Mouse (Mus musculus): ENCODE results near the gene Ralgps1.

Ralgps1 gene

DNA sequence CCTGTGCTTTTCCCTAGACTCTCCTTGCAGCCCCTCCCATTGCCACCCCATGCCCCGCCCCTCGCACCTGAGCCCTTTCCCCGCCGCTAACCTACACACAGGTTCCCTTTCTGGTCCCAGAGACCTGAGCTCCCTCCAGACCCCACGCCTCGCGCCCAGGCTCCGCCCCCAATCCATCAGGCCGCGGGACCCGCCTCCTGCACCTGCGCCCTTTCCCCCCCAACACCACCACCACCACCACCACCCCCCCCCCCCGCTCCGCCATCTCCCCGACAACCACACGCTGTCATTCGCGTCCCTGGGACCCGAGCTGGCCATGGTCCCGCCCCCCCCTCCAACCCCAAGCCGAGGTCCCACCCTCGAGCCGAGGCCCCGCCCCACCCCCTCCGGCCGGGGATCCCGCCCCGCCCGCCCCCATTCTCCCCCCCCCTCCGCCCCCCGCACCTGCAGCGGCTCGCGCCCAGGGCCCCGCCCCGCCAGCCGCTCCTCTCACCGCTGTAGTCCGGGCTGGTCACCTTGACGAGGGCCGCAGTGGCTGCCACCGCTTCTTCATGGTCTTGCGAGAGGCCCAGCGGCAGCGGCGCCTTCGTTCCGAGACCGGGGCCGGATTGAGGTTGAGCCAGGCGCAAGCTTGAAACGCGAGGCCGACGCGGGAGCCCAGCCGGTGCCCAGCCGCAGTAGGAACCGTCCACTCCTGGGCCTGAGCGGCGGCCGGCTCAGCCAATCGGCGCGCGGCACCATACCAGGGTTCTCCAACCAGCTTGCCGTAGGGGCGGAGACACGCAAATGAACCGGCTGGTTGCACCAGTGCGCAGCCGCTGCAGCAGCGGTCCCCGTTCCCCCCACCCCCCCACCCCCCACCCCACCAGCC is at the start of gene Ralgps1:
TSS of gene Ralgps1 (minus strand) at position 710 of the 871 bp plus-strand sequence.
- peak; percentile 98 for DNase-seq (ENCODE audit: low spot score)

DNA sequence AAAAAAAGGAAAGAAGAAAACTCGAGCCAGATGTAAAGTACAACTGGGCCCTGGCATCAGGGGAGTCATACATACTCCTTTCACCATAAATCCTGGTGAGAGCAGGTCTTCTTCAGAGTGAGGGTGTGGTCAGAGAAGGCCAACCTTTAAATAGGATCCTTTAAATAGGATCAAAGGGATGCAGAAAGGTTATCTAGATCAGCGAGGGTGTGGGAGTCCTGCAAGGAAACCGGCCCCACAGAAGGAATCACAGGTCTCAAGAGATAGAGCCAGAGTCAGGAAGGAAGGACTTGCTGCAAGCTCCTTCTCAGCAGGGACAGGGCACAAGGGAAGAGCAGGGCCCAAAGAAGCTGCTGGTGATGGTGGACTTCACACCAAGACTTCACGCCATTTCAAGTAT is 46.2 kb upstream of the Ralgps1 start:
- DNase-seq (ENCODE audit: low spot score), result no peak

DNA sequence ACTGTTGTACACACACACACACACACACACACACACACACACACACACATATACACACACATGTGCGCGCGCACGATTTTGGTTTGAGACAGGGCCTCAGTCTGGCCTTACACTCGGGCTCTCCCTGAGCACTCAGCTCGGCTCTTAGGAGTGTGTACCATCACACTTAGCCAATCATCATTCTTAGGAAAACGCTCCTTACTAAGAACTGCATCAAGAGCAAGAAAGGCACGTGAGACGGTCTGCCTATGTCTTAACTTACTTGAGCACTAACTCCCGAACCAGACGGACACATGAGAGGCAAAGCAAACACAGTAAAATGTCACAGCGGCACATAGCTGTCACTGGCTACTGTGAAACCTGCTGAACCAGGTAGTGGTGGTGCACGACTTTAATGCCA is 42.7 kb upstream of the Ralgps1 start:
- DNase-seq (ENCODE audit: low spot score), result peak; percentile 42

DNA sequence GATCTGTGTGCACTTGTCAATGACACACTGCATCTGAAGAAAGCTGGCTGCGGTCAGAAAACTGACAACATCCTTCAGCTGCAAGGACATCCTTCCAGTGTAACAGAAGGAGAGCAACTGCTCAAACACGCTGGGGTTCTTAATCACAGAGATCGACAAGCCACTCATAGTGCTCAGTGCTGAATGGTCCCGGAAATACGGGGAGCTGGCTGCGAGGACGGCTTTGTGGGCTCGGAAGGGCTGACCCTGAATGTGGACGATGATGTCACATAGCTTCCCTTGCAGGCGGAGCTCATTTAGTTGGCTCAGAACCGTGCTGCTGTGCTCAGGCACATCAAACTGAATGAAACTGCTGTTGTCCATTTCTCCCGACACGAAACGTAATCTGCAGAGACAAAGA is 40.8 kb upstream of the Ralgps1 start:
- DNase-seq (ENCODE audit: low spot score), result no peak

DNA sequence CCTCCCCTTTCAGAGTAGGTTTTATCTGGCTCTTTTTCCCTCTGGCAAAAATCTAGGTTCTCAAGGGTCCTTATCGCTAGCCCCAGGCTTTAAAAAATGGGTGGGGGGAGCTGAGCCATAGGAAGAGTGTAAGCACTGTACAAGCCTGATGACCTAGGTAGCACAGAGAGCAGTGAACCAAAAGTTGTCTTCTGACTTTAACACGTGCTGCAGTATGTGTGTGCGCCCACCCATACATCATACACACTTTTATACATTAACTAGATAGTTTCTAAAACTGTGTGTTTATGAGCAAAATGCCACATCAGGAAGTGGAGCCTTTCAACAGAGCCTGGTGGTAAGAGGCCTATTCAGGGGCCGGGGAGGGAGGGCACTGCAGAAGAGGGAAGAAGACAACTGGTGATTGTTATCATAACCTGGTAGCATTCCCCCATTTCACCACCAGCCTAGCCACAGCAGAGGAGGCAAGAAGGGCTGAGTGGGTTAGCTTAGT is 32.3 kb upstream of the Ralgps1 start:
- no peak for DNase-seq (ENCODE audit: low spot score)

DNA sequence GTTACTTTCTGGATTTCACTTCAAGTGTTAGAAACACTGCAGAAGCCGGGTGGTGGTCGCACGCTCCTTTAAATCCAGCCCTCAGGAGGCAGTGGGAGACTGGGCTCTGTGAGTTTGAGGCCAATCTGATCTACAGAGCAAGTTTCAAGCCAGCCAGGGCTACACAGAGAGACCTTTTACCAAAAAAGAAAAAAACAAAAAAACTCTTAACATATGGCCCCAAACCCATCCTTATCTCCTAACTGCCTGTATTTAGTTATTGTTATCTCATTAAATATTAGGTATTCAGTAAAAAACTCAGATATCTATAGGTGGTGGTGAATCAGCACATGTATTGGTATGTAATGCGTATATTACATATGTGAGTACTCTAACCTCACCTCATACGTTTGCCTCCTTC is 31.4 kb upstream of the Ralgps1 start:
- DNase-seq (ENCODE audit: low spot score), result no peak

DNA sequence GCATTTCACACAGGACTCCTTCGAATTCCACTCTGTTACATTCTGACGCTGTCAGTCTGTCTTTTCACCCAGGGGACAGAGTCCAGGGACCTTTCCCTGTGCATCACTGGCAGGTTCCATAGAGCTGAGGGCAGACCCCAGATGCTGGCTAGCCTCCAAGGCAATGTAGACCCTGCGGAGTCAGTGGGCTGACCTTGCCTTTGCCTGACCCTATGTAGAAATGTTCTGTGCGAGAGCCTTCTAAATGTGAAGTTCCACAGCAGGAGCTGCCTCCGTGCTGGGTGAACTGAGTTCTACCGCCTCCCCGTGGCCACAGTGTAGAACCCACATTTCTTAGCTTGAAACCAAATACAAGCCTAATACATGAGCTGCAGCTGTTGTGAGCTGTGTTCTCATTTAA is 30.9 kb upstream of the Ralgps1 start:
- DNase-seq (ENCODE audit: low spot score), result peak; percentile 51

DNA sequence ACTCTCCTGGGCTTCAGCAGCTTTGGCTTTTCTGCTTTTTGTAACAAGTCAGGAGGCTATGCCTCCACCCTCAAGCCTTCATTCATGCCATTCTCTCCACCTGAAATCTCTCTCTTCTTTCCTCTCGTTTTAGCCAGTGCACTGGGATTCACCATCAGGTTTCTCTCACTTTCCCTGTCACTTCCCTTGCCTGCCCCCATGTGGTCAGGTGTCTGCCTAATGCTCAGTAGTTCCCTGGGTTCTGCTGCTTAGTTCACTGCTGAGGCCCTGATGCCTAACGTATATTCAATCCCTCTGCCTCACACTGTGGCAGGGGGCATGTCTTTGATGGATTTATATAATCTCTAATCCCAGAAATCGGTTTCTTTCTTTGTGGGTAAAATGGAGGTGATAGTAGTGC is 29.9 kb upstream of the Ralgps1 start:
- no peak for DNase-seq (ENCODE audit: low spot score)

DNA sequence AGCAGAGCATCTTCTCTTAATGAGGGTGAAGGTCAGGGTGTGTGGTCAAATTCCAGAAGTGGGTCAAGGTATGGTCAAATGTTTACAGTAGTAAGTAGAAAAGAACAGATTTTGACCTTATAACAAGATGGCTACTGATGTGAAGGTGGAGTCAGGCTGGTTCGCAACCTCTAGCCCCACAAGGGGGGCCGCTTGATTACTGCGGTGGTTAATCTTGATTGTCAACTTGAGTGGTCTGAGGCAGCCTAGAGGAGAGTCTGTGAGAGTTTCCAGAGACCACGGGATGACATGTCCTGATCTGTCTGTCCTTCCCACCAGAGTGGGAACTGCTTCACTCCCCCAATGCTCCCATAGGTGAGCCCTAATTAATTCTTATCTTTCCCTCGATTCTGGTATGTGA is 29.3 kb upstream of the Ralgps1 start:
- no peak for DNase-seq (ENCODE audit: low spot score)

DNA sequence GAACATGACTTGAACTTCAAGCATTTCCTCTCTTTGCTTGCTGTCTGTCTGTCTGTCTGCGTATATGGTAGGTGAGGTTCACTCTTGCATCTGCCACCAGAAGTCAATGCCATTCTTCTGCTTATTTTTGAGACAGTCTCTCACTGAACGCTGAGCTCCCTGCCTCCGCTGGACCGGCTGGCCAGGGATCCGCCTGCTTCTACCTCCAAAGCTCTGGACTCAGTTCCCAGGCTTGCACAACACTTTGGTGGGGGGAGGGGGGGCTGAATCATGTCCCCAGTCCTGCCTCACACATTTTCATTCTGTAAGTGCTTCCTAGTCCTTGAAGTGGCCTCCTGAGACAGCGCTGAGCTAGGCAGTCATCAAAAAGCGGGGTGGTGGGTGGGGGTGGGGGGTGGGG is 27.8 kb upstream of the Ralgps1 start:
- DNase-seq (ENCODE audit: low spot score), result no peak

DNA sequence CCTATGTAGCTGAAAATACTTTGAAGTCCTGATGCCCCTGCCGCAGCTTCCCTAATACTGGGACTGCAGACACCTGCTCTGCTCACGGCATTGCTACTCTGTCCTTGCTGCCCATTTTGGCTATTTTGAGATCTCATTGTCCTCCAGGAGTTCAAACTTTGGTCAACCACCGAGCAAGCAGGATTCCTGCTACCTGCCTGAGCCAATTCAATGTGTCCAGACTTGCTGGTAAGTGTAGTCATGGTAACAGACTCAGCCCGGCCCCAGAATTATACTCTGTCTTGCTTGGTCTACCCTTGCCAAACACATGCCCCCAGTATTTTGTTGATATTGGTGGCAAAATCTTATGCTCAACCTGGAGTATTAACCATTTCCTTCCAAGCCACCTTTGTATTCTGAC is 25.8 kb upstream of the Ralgps1 start:
- DNase-seq (ENCODE audit: low spot score), result no peak

DNA sequence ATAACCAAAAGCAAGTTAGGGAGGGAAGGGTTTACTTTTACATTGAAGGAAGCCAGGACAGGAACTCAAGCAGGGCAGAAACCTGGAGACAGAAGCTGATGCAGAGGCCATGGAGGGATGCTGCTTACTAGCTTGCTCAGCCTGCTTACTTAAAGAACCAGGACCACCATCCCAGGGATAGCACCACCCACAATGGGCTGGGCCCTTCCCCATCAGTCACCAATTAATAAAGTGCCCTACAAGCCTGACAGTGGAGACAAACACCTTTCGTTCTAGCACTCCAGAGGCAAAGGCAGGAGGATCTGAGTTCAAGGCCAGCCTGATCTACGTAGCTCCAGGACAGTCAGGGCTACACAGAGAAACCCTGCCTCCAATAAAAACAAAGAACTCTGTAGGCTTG is 23.8 kb upstream of the Ralgps1 start:
- DNase-seq (ENCODE audit: low spot score), result no peak

DNA sequence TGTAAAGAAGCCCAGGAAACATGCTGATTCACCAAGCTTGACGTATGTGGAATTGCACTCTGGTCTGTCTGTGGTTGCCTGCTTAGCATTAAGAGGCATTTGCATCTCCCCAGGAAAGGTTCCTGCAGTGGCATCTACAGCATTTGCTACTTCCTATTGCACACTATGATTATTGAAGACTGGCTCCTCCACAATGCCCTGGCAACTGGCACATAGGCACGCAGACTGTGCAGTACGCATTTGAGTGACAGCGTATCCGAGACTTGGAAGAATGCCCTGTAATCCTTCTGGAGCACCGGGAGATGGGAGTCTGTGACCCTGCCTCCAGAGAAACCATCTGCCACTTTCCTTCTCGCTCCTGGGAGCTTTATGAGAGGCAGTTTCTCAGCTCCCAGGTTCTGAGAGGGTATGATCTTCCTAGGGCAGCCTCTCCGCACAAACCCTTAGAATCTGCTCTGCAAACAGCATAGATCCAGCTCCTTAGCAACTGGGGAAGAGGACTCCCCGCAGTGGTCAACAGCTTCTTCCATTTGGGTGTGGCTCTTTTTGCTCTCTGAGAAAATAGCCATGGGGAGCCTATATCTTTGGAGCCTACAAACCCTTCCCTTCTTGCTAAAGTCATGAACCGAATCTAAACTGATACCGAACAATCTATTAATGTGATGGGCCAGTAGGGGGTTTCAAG is 22.8 kb upstream of the Ralgps1 start:
- no peak for DNase-seq (ENCODE audit: low spot score)

DNA sequence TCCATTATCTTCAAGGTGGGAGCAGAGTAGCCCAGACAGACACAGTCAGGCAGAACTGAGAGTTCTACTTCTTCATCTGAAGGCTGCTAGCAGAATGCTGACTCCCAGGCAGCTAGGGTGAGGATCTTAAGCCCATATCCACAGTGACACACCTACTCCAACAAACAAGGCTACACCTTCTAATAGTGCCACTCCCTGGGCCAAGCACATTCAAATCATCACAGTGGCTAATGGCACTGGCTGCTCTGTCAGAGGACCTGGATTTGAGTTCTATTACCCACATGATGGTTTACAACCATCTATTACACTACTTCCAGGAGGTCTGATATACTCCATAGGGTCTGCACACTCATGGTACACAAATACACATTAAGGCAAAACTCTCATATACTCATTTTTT is 21.7 kb upstream of the Ralgps1 start:
- DNase-seq (ENCODE audit: low spot score), result no peak

DNA sequence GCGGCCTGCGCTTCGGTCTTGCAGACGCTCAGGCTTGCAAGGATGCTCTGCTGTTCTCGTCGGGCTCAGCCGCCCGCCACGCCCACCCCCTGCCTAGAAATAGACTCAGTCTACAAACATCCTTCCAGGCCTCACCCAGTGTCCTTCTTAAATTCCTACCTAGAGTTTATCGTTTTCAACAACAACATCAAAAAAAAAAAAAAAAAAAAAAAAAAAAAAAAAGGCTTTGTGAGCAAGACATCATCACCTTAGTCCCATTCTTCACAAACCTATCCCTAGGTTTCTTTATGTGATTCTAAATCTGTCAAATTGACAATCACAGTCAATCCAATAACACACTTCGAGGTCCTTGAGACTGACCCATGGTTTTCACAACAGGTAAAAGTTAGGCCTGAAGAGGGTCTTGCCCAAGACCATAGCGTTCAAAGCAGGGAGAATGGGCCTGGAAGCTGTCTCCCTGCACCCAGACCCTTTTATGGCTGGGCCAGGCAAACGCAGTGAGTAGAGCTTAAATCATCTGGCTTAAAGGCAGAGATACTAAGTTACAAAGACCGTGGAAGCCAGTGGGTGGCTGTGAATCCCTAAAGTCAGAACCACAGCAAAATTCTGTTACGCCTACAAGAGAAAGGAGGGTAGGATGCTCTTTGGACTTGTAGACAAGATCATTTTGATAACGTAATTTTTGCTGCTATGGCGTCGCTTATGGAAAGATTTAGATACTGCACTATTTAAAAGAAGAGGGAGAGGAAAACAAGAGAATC is 542 bp upstream of the Ralgps1 start:
- no peak for DNase-seq (ENCODE audit: low spot score)

DNA sequence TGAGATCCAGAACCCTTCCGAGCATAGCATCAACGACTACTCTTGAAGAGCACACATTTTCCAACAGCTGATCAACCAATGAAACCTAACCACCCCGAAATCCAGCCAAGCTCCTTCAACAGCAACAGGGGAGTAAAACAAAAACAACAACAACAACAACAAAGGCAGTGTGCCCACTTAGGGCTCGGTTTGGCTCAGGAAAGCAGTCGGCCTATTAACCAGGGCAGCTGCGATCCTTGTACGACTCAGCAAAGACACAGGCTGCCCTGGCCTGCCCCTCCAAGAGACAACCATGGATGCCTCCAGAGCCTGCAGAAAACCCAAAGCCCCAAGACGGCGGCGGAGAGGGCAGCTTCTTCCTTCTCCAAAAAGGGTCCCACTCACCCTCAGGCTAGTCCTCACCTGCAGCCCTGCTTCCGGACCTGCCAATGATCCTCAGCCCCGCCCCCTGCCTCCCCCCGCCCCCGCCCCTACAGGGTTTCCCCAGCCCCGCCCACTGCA is 960 bp downstream of the Ralgps1 start:
- DNase-seq (ENCODE audit: low spot score), result no peak

DNA sequence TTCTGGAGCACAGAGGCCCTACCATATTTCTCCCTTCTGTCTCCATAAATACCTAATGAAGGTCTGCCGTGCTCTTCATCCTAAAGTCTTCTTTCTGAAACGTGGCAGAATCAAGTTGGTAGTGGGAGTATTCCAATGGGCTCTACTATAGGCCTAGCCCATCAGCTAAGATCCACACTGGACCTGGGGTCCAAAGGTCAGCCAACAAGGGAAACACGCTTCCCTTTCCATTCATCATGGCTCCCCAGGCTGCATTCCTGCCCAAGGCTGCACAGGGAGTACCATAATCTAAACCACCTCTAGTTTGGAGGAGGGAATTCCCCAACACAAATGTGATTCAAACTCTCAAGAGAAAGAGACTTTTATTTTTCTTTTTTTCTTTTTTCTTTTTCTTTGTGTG is 1.8 kb downstream of the Ralgps1 start:
- no peak for DNase-seq (ENCODE audit: low spot score)

DNA sequence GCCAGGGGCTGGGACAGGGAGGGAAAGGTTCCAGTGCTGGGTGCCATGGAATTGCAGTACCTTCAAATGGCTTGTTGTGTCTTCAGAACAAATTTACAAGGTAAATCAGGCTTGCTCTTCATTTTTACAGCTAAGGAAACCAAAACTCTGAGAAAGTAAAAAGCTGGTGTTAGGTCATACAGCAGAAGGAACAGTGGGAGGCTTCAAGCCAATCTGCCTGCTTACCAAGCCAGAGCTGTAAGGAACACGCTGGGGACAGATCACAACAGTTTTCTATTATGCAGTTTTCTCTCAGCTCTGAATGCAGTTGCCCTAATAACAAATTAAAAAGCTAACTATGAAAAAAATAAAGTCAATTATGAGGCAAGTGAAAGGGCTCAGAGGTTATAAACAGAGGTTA is 2.8 kb downstream of the Ralgps1 start:
- no peak for DNase-seq (ENCODE audit: low spot score)

DNA sequence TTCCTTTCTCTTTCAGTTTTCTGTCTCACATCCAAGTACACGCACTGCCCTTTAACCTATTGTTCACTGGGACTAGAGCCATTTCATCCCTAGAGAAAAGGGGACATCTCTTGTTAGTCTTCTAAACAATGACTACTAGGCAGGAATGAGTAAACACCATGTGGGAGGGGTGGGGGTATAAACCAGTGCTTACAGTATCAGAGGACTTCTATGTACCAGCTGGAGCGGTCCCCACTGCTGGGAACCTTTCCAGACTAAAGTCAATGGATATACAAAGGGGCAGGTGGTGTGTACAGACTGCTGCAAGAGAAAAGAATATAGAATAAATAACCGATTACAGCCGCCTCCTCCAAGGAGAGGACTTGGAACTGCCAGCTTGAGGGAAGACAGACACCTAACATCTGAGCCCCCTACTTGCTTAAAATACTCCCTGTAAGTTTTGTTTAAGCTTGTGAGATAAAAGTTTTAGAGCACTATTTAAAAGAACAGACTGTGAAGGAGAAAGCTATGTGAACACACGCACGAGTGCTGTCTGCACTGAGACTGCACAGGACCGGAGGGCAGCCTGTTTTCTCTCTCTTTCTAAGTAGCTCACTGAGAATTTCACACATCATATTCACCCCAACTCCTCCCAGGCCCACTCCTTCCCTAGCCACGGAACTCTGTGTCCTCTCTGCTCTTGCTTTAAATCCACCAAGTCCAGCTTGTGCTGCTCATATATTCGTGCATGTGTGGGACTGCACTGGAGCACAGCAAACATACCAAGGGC is 5.4 kb downstream of the Ralgps1 start:
- DNase-seq (ENCODE audit: low spot score), result peak; percentile 28

DNA sequence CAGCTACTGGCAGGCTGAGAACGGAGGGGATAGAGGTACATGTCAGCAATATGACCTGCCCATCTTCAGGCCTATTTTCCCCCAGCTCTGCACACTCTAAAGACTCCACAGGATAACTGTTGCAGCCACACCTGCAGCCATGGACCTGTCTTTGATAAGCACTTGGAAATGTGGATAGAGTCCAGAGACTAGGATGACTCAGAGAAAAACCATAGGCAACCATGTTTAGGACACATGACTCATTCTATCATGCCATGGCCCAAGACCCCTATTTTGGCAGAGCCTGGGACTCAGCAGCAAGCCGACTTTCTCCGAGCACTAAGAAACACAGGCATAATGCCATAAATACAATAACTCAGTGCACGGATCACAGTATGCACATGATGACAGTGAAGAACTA is 6.6 kb downstream of the Ralgps1 start:
- DNase-seq (ENCODE audit: low spot score), result no peak

DNA sequence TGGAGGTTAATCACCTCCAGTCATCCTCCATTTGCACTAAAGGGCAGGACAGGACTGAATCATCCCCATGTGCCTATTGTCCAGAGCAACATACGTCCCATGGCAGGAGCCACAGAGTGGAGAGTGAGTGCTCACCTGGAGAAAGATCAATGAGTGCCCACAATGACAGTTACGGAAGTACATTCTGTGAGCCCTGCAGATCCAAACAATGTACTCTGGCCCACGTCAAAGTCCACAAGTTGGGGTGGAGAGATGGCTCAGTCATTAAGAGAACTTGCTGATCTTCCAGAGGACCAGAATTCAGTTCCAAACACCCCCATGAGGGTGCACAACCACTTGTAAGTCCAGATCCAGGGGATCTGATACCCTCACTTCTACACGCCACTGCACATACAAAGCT is 7.4 kb downstream of the Ralgps1 start:
- DNase-seq (ENCODE audit: low spot score), result no peak
